Mouse (Mus musculus): Measurements from ENCODE around the gene Banf2. TPM values are rescaled to one million over a fixed set of nuclear protein-coding genes. Genes with fewer than 3 reads are reported as not detected.

Banf2 gene
- polyA plus RNA-seq, 1 experiment from 2014 or later, result not detected

GRCm38 (mm10) chr2:144061701-144062100 is 28.8 kb downstream of the Banf2 start:
- H3K4me2 ChIP-seq (replicated peaks; ENCODE audit: low read depth), result no peak overlapping the region
- no peak for TF ChIP-seq CTCF (IDR thresholded peaks at IDR 0.05; ENCODE audit: low read depth)
- no peaks in the 10 kb centered on the region for H3K9me3 ChIP-seq (ENCODE audit: control insufficient read depth)
- ATAC-seq, result no peak
- 31% methylated on average over 6 of the region's 6 CpGs for WGBS
- no peaks in the 10 kb centered on the region for H3K36me3 ChIP-seq (ENCODE audit: control insufficient read depth, insufficient read depth)
- H3K4me1 ChIP-seq (replicated peaks; ENCODE audit: control insufficient read depth, insufficient read depth, low read length), result no peaks in the 10 kb centered on the region
- H3K27ac ChIP-seq (ENCODE audit: low read depth, low read length), result no peak overlapping the region
- H3K27me3 ChIP-seq (replicated peaks; ENCODE audit: control insufficient read depth, insufficient read depth, low read length), result no peaks in the 10 kb centered on the region
- H3K4me3 ChIP-seq (ENCODE audit: low read depth, low read length), result no peak overlapping the region
- no peak overlapping the region for H3K9ac ChIP-seq (ENCODE audit: low read depth, low read length)

GRCm38 (mm10) chr2:144065499-144065898 is 32.6 kb downstream of the Banf2 start:
- ATAC-seq, result no peak
- H3K27ac ChIP-seq (ENCODE audit: low read depth, low read length), result no peak overlapping the region

DNA sequence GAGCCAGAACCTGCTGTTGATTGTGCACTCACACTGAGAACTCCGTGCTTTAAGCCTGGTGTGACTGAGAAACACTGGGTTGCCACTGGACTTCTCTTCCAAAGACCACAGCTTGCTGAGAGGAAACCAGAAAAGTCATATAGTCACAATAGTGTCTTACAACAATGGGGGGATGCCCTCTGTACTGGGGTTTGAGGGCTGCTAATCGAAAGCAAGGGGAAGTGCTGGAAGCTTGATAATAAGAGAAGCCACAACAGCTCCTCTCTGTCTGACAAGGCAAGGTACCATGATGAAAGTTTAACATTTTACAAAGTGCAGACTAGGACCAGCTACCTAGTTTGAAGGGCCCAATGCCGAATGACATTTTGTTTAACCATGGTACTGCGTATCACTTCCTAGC is 36.8 kb downstream of the Banf2 start:
- no peak overlapping the region for H3K4me2 ChIP-seq (replicated peaks; ENCODE audit: low read depth)
- H3K36me3 ChIP-seq (ENCODE audit: control insufficient read depth, insufficient read depth), result no peaks in the 10 kb centered on the region
- no peaks in the 10 kb centered on the region for H3K9me3 ChIP-seq (ENCODE audit: control insufficient read depth)
- no peaks in the 10 kb centered on the region for H3K27me3 ChIP-seq (replicated peaks; ENCODE audit: control insufficient read depth, insufficient read depth, low read length)
- H3K27ac ChIP-seq (ENCODE audit: low read depth, low read length), result no peak overlapping the region
- H3K4me1 ChIP-seq (replicated peaks; ENCODE audit: control insufficient read depth, insufficient read depth, low read length), result no peaks in the 10 kb centered on the region; the same call in 1 of the 2 replicates
- WGBS, result 88% methylated on average over 4 of the region's 4 CpGs
- ATAC-seq, result no peak
- H3K9ac ChIP-seq (ENCODE audit: low read depth, low read length), result no peak overlapping the region
- no peak overlapping the region for H3K4me3 ChIP-seq (ENCODE audit: low read depth, low read length)
- no peak for TF ChIP-seq CTCF (IDR thresholded peaks at IDR 0.05; ENCODE audit: low read depth)

More at GRCm38 (mm10) chr2:144065499-144065898, 32.6 kb downstream of the Banf2 start:
- Histone ChIP-seq H3K27me3 (replicated peaks; ENCODE audit: control insufficient read depth, insufficient read depth, low read length) (no peaks in the 10 kb centered on the region), H3K4me1 (replicated peaks; ENCODE audit: control insufficient read depth, insufficient read depth, low read length) (no peaks in the 10 kb centered on the region), H3K9ac (ENCODE audit: low read depth, low read length) (no peak overlapping the region), H3K4me3 (ENCODE audit: low read depth, low read length) (no peak overlapping the region), H3K36me3 (ENCODE audit: control insufficient read depth, insufficient read depth) (no peaks in the 10 kb centered on the region), H3K4me2 (replicated peaks; ENCODE audit: low read depth) (no peak overlapping the region), H3K9me3 (ENCODE audit: control insufficient read depth) (no peaks in the 10 kb centered on the region)
- no peak for TF ChIP-seq CTCF (IDR thresholded peaks at IDR 0.05; ENCODE audit: low read depth)
- 93% methylated on average over 2 of the region's 2 CpGs for WGBS

DNA sequence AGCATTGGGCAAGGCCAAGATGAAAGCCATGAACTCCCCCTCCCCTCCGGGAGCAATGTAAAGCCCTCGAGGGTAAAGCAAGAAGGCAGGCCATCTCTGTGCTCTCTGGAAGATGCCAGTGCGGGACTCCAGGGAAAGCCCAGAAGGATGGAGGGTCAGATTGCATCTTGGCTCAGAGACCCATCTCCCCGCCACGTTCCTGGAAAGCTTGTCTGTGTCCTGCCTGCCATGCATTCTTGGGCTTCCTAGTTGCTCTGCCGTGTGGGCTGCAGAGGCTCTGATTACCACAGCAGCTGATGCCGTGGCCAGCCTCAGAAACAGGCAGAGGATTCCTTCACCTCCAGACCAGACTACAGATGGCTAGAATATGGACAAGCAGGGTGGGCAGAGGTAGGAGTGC is 37.6 kb downstream of the Banf2 start:
- Histone ChIP-seq H3K4me1 (replicated peaks; ENCODE audit: control insufficient read depth, insufficient read depth, low read length) (no peaks in the 10 kb centered on the region; the same call in 1 of the 2 replicates), H3K27me3 (replicated peaks; ENCODE audit: control insufficient read depth, insufficient read depth, low read length) (no peaks in the 10 kb centered on the region), H3K4me2 (replicated peaks; ENCODE audit: low read depth) (no peak overlapping the region), H3K27ac (ENCODE audit: low read depth, low read length) (no peak overlapping the region), H3K9ac (ENCODE audit: low read depth, low read length) (no peak overlapping the region), H3K9me3 (ENCODE audit: control insufficient read depth) (no peaks in the 10 kb centered on the region), H3K36me3 (ENCODE audit: control insufficient read depth, insufficient read depth) (no peaks in the 10 kb centered on the region), H3K4me3 (ENCODE audit: low read depth, low read length) (no peak overlapping the region)
- ATAC-seq, result no peak
- no peak for TF ChIP-seq CTCF (IDR thresholded peaks at IDR 0.05; ENCODE audit: low read depth)
- 63% methylated on average over 7 of the region's 7 CpGs for WGBS

- TF ChIP-seq CTCF (IDR thresholded peaks at IDR 0.05; ENCODE audit: low read depth), result no peak
- ATAC-seq, result no peak
- Histone ChIP-seq H3K27ac (ENCODE audit: low read depth, low read length) (no peak overlapping the region), H3K4me3 (ENCODE audit: low read depth, low read length) (no peak overlapping the region), H3K27me3 (replicated peaks; ENCODE audit: control insufficient read depth, insufficient read depth, low read length) (no peaks in the 10 kb centered on the region), H3K4me1 (replicated peaks; ENCODE audit: control insufficient read depth, insufficient read depth, low read length) (no peaks in the 10 kb centered on the region; the same call in 1 of the 2 replicates), H3K4me2 (replicated peaks; ENCODE audit: low read depth) (no peak overlapping the region), H3K9me3 (ENCODE audit: control insufficient read depth) (no peaks in the 10 kb centered on the region), H3K9ac (ENCODE audit: low read depth, low read length) (no peak overlapping the region), H3K36me3 (ENCODE audit: control insufficient read depth, insufficient read depth) (no peaks in the 10 kb centered on the region)
- 45% methylated on average over 7 of the region's 7 CpGs for WGBS
Observed at GRCm38 (mm10) chr2:144072642-144073041, 39.8 kb downstream of the Banf2 start.

- no peak overlapping the region for H3K9ac ChIP-seq (ENCODE audit: low read depth, low read length)
- H3K9me3 ChIP-seq (ENCODE audit: control insufficient read depth), result no peaks in the 10 kb centered on the region
- no peaks in the 10 kb centered on the region for H3K36me3 ChIP-seq (ENCODE audit: control insufficient read depth, insufficient read depth)
- WGBS, result 95% methylated on average over 5 of the region's 5 CpGs
- TF ChIP-seq CTCF (IDR thresholded peaks at IDR 0.05; ENCODE audit: low read depth), result no peak
- H3K27ac ChIP-seq (ENCODE audit: low read depth, low read length), result no peak overlapping the region
- H3K4me2 ChIP-seq (replicated peaks; ENCODE audit: low read depth), result no peak overlapping the region
- peaks cover 7% of the 10 kb centered on the region for H3K4me1 ChIP-seq (replicated peaks; ENCODE audit: control insufficient read depth, insufficient read depth, low read length)
- no peak for ATAC-seq
- H3K4me3 ChIP-seq (ENCODE audit: low read depth, low read length), result no peak overlapping the region
- no peaks in the 10 kb centered on the region for H3K27me3 ChIP-seq (replicated peaks; ENCODE audit: control insufficient read depth, insufficient read depth, low read length)
Observed at GRCm38 (mm10) chr2:144074059-144074458, 41.2 kb downstream of the Banf2 start.

- Histone ChIP-seq H3K36me3 (ENCODE audit: control insufficient read depth, insufficient read depth) (no peaks in the 10 kb centered on the region), H3K9me3 (ENCODE audit: control insufficient read depth) (no peaks in the 10 kb centered on the region), H3K27ac (ENCODE audit: low read depth, low read length) (no peak overlapping the region), H3K4me3 (ENCODE audit: low read depth, low read length) (no peak overlapping the region), H3K9ac (ENCODE audit: low read depth, low read length) (no peak overlapping the region), H3K4me2 (replicated peaks; ENCODE audit: low read depth) (no peak overlapping the region), H3K4me1 (replicated peaks; ENCODE audit: control insufficient read depth, insufficient read depth, low read length) (peaks cover 10% of the 10 kb centered on the region), H3K27me3 (replicated peaks; ENCODE audit: control insufficient read depth, insufficient read depth, low read length) (no peaks in the 10 kb centered on the region)
- WGBS, result 84% methylated on average over 2 of the region's 2 CpGs
- no peak for TF ChIP-seq CTCF (IDR thresholded peaks at IDR 0.05; ENCODE audit: low read depth)
- ATAC-seq, result no peak
Observed at GRCm38 (mm10) chr2:144076625-144077024, 43.8 kb downstream of the Banf2 start.

Measured in intestine, postnatal 0 days (tissue).